11 mouse cellular contexts compared by ENCODE assay signal in the genomic region with DNA sequence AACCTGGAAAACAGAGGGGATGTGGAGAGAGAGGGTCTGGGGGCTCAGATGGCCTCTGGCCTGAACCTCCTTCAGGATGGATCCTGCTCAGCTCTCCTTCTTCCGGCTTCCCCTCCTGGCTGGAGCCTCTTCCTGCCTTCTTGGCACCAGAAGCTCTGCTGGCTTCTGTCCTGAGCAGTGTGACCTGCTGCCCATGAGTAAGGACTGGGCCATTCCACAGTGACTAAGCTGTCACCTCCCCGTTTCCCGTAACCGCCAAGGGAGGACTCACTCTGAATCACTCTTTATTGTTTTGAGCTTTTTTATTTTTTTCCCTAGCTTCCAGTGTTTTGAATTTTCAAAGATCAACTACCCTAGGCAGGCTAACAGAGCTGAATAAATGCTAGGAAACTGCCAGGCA.
DNase-seq lines count a peak whose midpoint lies in the region; ATAC-seq lines count a peak whose summit lies in the region.
"Had no signal": no experiment of that assay in that cellular context is flagged by ENCODE, and none has a peak within 500 bp of the region (broad histone marks: within the 10 kb centered on the region; RNA-seq: fewer than 3 reads in every experiment).

No protein-coding gene starts in this region.

- no peak overlapping the region for H3K4me3 ChIP-seq in heart, embryonic 10.5 days
- H3K4me3 ChIP-seq: hindbrain, embryonic 15.5 days; limb, embryonic 12.5 days; midbrain, embryonic 12.5 days had no signal

- DNase-seq in heart, adult 18-20 months, result peak; percentile 68 to 81
- DNase-seq in heart, embryonic 10.5 days (ENCODE audit: low spot score), result no peak
- peak; percentile 27 to 32 for DNase-seq in adrenal gland, adult 18-20 months (ENCODE audit: low spot score in 2 of 2)
- peak; percentile 67 to 81 for DNase-seq in cerebellum, postnatal 25 days
- DNase-seq in kidney, adult 8-10 months, result peak; percentile 48 to 59
- no peak for DNase-seq in testis, postnatal 10 days (ENCODE audit: low spot score)
- no peak for DNase-seq in layer of hippocampus, adult 18-20 months (ENCODE audit: low spot score in 2 of 2)

- no peaks in the 10 kb centered on the region for H3K9me3 ChIP-seq in heart, embryonic 10.5 days
- H3K9me3 ChIP-seq: hindbrain, embryonic 15.5 days; limb, embryonic 12.5 days; midbrain, embryonic 12.5 days had no signal

- H3K36me3 ChIP-seq in heart, embryonic 10.5 days, result no peaks in the 10 kb centered on the region
- H3K36me3 ChIP-seq: hindbrain, embryonic 15.5 days; limb, embryonic 12.5 days; midbrain, embryonic 12.5 days had no signal

- no peak overlapping the region for H3K27ac ChIP-seq in heart, embryonic 10.5 days
- H3K27ac ChIP-seq: hindbrain, embryonic 15.5 days; limb, embryonic 12.5 days; midbrain, embryonic 12.5 days had no signal

- peaks cover 3% of the 10 kb centered on the region; the same call in 1 of the 2 replicates for H3K27me3 ChIP-seq in heart, embryonic 10.5 days (ENCODE audit: insufficient read depth, poor library complexity, severe bottlenecking)
- H3K27me3 ChIP-seq: hindbrain, embryonic 15.5 days; limb, embryonic 12.5 days; midbrain, embryonic 12.5 days had no signal

- no peak for ATAC-seq in erythroid progenitor cell, adult 5-6 weeks (replicated peaks; ENCODE audit: low FRiP score, poor library complexity, severe bottlenecking)

- WGBS in heart, embryonic 10.5 days, result 66% methylated on average over 4 of the region's 4 CpGs

- 0 out of 2 replicates have a peak, but pooled peaks cover 6% of the 10 kb centered on the region for H3K4me1 ChIP-seq in heart, embryonic 10.5 days

Comparison
In these comparisons a context has a peak if more than half of its experiments do, and no peak if none do; other contexts are left out.
1. DNase-seq: peak in heart, adult 18-20 months (2 of 2), adrenal gland, adult 18-20 months (2 of 2), cerebellum, postnatal 25 days (2 of 2) and kidney, adult 8-10 months (2 of 2); none in heart, embryonic 10.5 days (single experiment), testis, postnatal 10 days (single experiment) and layer of hippocampus, adult 18-20 months (0 of 2).